ENCODE assay signal across 9 mouse cellular contexts in the genomic region with DNA sequence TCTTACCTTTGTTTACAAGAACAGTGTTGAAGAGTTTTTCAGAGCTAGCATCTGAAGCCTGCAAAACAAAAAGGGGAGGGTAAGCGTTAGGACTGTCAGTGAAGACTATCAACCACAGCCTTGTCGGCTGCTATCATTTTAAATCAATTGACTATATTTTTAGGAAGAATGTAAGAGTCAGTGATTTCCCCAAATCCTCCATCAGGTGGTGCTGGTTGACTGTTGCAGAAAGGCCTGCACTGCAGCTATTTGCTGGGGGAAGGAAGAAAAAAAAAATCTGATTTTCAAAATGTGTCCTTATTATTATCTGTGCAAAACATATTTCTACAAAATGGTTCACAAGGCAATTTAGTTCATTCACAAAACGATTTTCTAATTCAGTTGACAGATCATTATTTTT.
DNase-seq lines count a peak whose midpoint lies in the region; ATAC-seq and TF ChIP-seq lines count a peak whose summit lies in the region.
"Had no signal": no experiment of that assay in that cellular context is flagged by ENCODE, and none has a peak within 500 bp of the region (broad histone marks: within the 10 kb centered on the region; RNA-seq: fewer than 3 reads in every experiment).

No protein-coding gene starts in this region.

- peak overlapping the region; percentile 40 for H3K4me2 ChIP-seq in limb, embryonic 12.5 days
- peak overlapping the region; percentile 56 for H3K4me2 ChIP-seq in neural tube, embryonic 15.5 days

- H3K4me3 ChIP-seq in gastrocnemius, adult 2 months, result no peak overlapping the region
- no peak overlapping the region for H3K4me3 ChIP-seq in hindbrain, embryonic 10.5 days
- peak overlapping the region; percentile 9; the same call in 1 of the 2 replicates for H3K4me3 ChIP-seq in limb, embryonic 12.5 days (replicated peaks)
- H3K4me3 ChIP-seq in neural tube, embryonic 15.5 days (replicated peaks), result peak overlapping the region; percentile 31

- H3K27ac ChIP-seq in gastrocnemius, adult 2 months, result no peak overlapping the region
- no peak overlapping the region for H3K27ac ChIP-seq in hindbrain, embryonic 10.5 days
- H3K27ac ChIP-seq in limb, embryonic 12.5 days, result no peak overlapping the region
- H3K27ac ChIP-seq in neural tube, embryonic 15.5 days (replicated peaks), result no peak overlapping the region

- 39% methylated on average over 3 of the region's 3 CpGs for WGBS in hindbrain, embryonic 10.5 days
- 38% methylated on average over 3 of the region's 3 CpGs for WGBS in limb, embryonic 12.5 days
- WGBS in neural tube, embryonic 15.5 days, result 8% methylated on average over 3 of the region's 3 CpGs

- no peaks in the 10 kb centered on the region for H3K9me3 ChIP-seq in hindbrain, embryonic 10.5 days
- no peaks in the 10 kb centered on the region for H3K9me3 ChIP-seq in limb, embryonic 12.5 days
- H3K9me3 ChIP-seq in neural tube, embryonic 15.5 days (replicated peaks), result no peaks in the 10 kb centered on the region

- H3K27me3 ChIP-seq in hindbrain, embryonic 10.5 days (ENCODE audit: insufficient read depth, poor library complexity, severe bottlenecking), result no peaks in the 10 kb centered on the region
- H3K27me3 ChIP-seq in limb, embryonic 12.5 days, result no peaks in the 10 kb centered on the region
- no peaks in the 10 kb centered on the region for H3K27me3 ChIP-seq in neural tube, embryonic 15.5 days (replicated peaks)
- H3K27me3 ChIP-seq: CH12.LX had no signal

- ATAC-seq in limb, embryonic 12.5 days (ENCODE audit: insufficient number of reproducible peaks, insufficient read depth, low FRiP score, low TSS enrichment, low read depth), result no peak
- no peak for ATAC-seq in neural tube, embryonic 15.5 days (ENCODE audit: low FRiP score)
- ATAC-seq in frontal cortex, adult (ENCODE audit: low TSS enrichment), result no peak

- DNase-seq in gastrocnemius, adult 2 months, result peak; percentile 56
- no peak for DNase-seq in gastrocnemius, adult 8-10 months (ENCODE audit: low spot score in 2 of 2)
- DNase-seq in ES-CJ7 (ENCODE audit: low read depth, low spot score), result peak; percentile 46
- peak; percentile 58 to 79 for DNase-seq in cerebellum, postnatal 25 days
- DNase-seq in hindbrain, embryonic 10.5 days (ENCODE audit: low spot score), result peak; percentile 40

- H3K4me1 ChIP-seq in hindbrain, embryonic 10.5 days (replicated peaks), result peaks cover 77% of the 10 kb centered on the region
- peaks cover 53% of the 10 kb centered on the region for H3K4me1 ChIP-seq in limb, embryonic 12.5 days (replicated peaks)
- H3K4me1 ChIP-seq in neural tube, embryonic 15.5 days, result peaks cover 70% of the 10 kb centered on the region

- H3K9ac ChIP-seq in limb, embryonic 12.5 days (replicated peaks), result no peak overlapping the region
- peak overlapping the region; percentile 39 for H3K9ac ChIP-seq in neural tube, embryonic 15.5 days (replicated peaks)

- TF ChIP-seq CTCF in gastrocnemius, adult 2 months (IDR thresholded peaks at IDR 0.05), result peak; percentile 91

- intact Hi-C loops in gastrocnemius, adult 2 months (cut with DNase I), result loop anchor here (10.0 kb wide), 2 partner anchors 541 to 581 kb away; no protein-coding TSS in a partner anchor

- H3K36me3 ChIP-seq in hindbrain, embryonic 10.5 days, result peaks cover 45% of the 10 kb centered on the region
- peaks cover 26% of the 10 kb centered on the region for H3K36me3 ChIP-seq in limb, embryonic 12.5 days
- no peaks in the 10 kb centered on the region for H3K36me3 ChIP-seq in neural tube, embryonic 15.5 days

Comparison
In these comparisons a context has a peak if more than half of its experiments do, and no peak if none do; other contexts are left out.
1. DNase-seq: peak in gastrocnemius, adult 2 months (single experiment), ES-CJ7 (single experiment), cerebellum, postnatal 25 days (2 of 2) and hindbrain, embryonic 10.5 days (single experiment); none in gastrocnemius, adult 8-10 months (0 of 2).
2. H3K4me3 ChIP-seq: peak in limb, embryonic 12.5 days (single experiment) and neural tube, embryonic 15.5 days (single experiment); none in gastrocnemius, adult 2 months (single experiment) and hindbrain, embryonic 10.5 days (single experiment).